Mouse (Mus musculus) CD4-positive, CD25-positive, alpha-beta regulatory T cell, adult 2 months (primary cell): Measurements from ENCODE around the gene Epdr1.

Experiments
- DNase-seq: peaks from one replicate; pipeline ENCODE4 v3.0.0-alpha.2; 2012; ENCODE audit warnings: low read depth, low spot score

Epdr1 gene

DNA sequence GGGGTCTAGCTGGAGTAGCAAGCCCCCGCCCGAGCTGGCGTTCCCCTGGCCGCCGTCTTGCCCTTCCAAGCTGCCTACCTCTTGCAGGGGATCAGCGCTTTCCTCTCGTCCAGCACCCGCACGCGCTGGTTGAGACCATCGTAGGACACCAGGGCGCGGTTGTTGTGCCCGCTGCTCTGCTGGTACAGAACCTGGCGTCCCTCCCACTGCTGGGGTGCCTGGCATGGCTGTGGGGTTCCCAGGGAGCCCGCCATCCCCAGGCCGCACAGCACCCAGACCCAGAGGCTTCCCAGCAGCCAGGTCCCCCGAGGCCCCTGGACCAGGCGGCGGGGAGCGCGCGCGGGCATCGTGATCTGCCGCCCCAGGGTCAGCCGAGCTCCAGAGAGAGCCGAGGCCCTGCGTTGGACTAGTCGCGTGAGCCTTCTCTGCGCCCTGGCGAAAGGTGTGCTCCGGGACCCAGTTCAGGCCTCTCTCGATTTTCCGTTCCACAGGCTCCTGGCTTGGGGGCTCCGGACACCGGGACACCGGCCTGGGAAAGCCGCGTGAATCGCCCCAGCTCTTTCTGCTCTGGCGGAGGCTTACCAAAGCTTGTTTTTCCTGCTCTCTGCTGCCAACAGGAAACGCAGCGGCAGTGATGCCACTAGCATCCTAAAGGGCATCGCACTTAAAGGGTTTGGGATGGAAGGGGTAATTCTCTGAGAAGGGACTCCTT lies at the start of gene Epdr1:
Epdr1 (minus strand) TSS at position 712 of the 712 bp plus-strand sequence.
- DNase-seq = peak; percentile 35

DNA sequence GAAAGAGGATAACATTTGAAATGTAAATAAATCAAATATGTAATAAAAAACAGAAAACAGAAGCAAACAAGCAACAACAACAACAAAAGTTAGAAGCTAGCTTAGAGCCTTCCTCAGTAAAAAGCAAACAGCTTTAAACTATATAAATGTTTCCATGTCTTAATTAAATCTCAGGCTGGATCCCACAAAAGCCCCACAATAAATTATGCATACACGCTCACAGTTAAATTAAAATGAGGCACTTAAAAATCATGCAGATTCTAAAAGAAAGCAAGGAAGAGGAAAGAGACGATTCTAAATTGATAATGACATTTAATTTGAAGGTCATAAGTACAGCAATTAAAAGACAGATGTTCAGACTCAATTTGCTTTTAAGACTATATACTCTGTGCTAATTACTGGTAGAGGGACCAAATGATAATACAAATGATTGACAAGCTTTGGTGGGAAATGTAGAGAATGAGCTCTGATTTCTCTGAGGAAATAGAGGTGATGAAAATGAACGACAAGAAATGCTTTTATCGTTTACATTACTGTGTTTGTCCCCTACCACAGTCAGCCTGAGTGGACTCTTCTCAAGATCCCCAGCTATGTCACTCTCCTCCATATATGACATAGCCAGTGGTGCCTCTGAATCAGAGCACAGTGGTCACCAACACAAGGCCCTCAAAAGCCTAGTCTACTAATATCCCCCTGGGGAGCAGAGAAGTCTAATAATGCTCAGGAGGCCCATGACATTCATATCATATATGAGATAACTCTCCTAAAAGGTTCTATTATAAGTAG lies 48.8 kb upstream of the Epdr1 start:
- DNase-seq = no peak

DNA sequence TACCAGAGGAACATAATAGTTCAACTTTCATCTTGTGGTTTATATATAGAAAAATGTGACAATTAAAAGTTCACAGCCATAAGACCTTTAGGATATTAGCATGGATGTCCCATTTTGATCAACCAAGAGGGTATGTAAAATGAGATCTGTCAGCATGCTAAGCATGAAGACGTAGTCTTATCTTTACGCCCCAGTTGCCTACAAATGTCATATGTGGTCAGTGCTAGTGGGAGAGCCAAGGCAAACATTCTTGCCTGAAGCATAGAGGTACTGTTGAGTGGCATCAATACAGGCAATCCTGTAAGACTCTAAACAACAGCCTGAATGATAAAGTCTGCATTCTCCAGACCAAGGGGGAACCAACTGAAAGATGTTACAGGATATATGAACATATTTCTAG lies 32.7 kb upstream of the Epdr1 start:
- DNase-seq = no peak

DNA sequence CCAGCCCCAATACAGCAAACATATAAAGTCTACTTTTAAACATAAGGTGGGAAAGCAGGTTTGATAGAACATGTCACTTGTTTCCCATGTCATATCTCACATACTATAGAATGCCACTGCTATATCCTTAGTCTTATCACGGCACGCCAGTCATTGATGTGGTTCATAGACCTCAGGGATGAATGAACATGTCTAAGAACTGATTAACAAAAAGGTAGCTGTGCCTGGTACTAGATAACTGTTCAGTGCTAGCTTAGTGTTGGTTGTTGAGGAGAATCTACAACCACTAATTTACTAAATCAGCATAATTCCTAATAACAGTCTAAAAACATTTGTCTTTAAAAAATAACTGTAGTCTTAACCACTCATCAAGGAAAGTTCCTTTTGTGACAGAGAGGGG lies 30.1 kb upstream of the Epdr1 start:
- no peak for DNase-seq

DNA sequence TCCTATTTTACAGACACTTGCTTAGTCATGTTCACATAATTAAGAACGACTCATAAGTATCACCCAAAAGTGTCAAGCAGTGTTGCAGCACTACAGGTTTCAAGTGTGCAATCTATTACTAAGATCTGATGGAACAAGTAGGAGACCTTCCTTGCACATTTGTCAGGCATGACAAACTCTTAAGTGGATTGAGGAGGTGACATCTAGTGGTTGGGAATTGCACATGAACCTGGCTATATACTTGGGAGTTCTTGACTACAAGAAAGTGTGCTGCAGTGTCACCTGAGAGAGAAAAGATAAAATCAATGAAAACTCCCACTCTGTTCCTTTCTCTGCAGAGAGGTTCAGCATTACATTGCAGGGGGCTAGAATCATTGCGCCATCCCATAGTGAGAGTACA lies 24.5 kb upstream of the Epdr1 start:
- no peak for DNase-seq

DNA sequence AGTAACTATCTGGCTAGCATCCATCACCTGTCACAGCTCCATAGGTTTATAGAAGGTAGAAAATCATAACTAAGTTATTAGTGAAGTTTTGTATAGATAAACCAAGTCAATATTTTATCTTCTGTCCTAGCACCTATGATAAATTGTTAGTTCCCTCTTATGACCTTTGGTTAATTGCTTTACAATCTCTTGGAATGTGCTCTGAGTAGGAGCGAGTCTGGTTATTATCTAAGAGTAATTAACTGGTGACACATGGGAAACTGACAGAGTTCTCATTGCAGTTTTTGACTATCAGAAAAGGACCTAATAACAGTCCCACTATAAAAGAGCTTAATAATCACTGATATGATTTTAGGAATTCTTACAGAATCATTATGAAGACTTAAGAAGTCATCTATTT lies 23.8 kb upstream of the Epdr1 start:
- DNase-seq = no peak

DNA sequence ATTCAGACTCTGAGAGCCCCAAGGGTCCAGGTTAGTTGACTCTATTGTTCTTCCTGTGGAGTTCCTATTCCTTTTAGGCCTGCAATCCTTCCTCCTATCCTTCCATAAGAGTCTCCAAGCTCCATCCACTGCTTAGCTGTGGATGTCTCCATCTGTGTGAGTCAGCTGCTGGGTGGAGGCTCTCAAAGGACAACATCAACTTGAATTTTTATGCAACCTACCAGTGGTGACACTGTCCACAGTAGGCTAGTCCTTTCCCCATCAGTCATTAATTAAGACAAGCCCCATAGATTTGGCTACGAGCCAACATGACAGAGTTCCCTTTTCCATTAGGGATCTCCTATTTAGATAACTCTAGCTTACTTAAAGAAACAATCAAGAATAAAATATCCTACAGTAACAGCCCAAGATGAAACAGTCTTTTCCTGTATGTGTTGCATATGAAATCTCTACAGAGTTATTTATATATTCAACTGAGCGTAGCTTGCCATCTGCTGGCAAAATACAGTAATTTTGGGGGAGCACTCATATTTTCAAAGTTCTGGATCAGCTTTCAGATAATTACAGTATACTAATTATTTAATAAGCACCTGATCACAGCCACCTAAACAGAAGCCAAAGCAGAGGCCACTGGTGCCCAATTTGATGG lies 20.6 kb upstream of the Epdr1 start:
- DNase-seq = no peak

DNA sequence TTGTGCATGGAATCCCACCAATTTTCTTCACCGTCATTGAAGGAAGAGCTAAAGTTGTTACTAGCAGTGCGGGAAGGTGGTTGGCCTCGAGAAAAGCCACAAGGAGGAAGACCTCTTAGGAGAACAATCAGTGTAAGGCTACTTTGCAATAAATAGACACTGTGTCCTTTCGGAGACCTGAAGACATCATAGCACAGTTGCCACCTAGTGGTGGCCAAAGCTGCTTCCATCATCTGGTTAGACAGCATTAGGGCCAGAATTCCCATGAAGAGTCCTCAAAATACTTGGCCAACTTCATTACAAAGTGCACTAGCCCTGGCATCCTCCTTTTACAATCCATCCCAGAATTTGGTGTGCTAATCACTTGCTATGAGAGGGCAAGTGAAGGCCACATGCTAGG lies 16.4 kb upstream of the Epdr1 start:
- DNase-seq = peak; percentile 3

DNA sequence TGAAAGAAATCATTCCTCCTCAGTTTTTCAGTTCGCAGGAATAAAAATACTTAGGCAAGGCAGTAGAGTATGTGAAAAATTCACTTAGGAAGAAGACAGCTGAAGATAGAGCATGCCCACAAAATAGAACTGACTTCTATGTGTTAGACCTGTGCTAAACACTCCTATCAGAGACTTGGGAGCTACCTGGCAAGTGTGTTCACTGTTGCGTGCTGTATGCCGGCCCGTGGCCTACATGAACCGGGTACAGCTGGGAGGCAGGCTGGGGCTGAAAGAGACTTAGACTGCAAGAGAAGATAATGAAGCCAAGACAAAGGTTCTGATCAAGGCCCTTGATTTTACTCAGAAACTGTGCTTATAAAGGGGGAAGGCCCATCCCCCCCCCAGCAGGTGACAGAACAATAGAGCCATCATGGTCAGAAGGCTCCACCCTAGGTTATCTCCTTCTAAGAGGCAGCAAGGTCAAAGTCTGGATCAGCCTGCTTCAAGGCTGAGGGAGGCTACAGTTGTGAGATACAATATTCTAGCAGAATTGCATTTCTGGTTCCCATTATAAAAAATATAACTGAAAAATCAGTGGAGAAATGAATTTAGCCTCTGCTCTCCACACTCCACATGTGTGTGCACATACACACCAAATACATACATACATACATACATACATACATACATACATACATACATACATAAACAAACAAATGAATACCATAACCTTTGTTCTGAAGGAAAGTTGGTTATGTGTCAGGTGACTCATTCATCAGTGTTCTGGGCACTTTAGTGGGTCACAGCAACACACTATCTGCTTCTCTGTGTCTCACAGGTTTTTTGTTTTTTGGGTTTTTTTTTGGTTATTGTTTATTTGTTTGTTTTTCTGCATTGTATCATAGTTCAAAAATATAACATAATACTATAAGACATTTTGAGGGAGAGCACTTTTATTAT lies 11.3 kb upstream of the Epdr1 start:
- no peak for DNase-seq

DNA sequence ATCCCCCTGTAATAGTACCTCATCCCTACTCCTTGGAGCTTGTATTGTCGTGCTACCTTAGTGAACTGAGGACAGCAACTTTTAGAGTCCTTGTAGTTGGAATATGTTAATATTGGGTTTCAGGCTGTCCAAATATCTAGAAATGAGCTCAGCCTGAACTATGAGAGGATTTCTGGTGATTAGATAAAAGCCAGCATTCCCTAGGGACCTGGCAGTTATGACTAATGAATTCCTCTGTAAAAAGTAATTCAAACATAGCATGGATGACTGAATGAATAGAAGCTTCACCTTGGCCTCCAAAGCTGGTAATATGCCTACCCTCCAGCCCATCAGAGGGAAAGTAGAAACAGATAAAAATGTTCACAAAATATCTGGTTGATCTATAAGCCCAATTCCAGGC lies 6.7 kb upstream of the Epdr1 start:
- no peak for DNase-seq

DNA sequence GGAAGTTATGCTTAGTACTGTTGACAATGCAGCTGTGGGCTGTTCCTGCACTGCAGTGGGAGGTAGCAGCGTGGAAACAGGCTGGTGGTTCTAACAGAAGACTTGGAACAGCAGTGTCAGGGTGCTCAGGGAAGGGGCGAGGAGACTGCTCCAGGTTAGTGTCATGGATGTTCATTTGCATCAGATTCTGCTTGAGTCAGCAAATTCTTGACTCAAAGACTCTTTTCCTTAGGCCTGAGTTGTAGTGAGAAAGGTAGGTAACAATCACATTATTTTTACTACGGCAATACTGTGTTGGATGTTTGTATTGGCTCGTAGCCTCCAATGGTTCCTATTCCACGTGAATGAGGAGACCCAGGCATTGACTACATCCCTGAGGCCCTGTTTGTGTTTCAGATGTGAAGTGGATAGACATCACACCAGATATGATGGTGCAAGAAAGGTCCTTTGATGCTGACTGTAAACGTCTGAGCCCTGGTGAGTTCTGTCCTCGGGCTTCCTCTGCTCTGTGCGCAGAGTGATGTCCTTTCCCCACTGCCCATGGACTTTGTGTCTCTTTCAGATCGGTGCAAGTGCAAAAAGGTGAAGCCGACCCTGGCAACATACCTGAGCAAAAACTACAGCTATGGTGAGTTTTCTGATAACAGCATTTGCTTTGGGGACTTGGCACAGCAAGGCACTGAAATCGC lies 5.0 kb upstream of the Epdr1 start:
- no peak for DNase-seq

DNA sequence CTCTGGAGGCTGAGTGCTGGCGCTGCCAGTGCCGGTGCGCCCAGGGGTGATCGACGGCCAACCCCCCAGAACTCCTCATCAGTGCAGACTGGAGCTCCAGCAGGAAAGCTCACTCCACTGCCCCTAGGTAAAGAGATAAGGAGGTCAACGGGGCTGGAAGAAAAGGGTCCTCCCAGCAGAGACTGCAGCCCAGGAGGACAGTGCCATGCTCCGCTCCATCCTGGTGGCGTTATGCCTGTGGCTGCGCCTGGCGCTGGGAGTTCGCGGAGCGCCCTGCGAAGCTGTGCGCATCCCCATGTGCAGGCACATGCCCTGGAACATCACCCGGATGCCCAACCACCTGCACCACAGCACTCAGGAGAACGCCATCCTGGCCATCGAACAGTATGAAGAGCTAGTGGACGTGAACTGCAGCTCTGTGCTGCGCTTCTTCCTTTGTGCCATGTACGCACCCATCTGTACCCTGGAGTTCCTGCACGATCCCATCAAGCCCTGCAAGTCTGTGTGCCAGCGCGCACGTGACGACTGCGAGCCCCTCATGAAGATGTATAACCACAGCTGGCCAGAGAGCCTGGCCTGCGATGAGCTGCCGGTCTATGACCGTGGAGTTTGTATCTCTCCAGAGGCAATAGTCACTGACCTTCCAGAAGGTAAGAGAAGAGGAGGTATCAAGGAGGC lies 3.6 kb upstream of the Epdr1 start:
- no peak for DNase-seq

DNA sequence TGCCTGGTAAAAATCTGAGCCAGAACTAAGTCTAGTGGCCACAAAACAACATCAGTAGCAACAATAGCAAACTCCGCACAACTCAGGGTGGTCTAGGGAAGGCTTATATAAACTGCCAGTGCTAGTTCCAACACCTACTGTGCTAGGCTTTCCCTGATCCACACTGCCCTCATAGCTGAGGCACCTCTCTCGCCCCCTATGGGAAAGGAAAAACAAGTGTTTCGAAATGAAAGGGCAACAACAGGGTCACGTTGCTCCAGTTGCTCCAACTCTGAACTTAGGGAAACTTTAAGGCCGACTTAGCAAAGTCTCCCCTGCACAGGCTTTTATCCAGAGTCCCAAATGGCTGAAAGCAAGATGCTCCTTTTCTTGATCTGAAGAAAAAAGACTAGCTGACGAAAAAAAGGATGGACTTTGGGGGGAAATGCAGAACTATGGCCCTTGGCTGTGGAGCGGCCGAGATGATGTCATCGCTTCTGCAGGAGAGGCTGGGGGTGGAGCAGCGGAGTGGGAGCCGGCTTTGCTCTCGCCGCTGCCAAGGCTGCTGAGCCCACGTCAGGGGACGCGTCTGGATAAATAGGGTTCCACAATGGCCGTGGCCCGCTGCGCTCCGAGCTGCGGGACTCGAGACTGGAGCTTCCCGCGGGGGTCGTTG lies 3.0 kb upstream of the Epdr1 start, which contains the start of gene Sfrp4:
Sfrp4 (plus strand) TSS at position 532 of the 655 bp plus-strand sequence.
- no peak for DNase-seq

DNA sequence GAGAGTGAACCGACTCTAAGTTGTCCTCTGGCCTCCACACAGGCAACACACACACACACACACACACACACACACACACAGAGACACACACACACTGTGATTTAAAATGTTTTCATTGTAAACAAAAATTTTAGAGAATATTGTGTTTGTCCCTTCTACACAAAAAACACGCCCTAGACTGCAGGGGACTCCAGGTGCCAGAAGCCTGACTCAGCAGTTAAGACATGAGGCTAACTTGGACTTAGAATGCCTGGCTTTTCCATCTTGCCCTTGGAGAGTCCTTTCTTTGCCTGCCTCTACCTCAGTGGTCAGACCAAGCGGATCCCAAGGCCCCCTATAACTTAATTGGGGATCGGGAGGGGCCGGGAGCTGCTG lies 899 bp downstream of the Epdr1 start:
- no peak for DNase-seq

DNA sequence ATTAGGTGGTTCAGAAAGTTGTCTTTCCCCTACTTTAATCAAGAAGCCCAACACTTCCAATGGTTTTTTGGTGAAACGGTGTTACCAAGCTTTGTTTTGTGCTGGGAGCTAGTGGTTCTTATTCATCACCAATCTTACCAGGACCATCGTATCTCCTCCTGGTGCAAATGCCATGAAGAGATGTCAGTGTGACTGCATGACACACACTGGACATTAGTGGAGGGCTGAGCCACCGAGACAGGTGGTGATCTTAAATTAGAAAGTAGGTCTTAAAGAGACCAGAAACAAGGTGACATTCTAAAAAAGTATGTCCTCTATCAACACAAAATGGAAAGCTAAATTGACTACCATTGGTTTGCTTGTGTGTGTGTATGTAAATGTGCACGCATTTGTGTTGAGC lies 1.6 kb downstream of the Epdr1 start:
- DNase-seq = no peak

DNA sequence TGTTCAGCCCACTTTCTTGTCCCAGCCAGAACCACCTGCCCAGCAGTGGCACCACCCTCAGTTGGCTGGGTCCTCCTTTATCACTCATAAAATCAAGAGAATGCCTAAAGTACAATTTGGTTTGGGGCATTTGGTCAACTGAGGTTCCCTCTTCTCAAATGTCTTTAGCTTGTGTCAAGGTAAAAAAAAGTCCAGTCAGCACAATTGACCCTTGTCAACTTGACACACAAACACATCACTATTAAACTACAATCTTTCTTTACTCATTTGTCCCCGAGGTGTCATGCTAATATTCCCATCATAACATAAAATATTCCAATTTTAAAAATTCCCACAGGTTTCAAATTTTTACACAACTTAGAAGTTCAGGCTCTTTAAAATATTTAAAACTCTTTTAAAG lies 5.4 kb downstream of the Epdr1 start:
- DNase-seq = no peak

DNA sequence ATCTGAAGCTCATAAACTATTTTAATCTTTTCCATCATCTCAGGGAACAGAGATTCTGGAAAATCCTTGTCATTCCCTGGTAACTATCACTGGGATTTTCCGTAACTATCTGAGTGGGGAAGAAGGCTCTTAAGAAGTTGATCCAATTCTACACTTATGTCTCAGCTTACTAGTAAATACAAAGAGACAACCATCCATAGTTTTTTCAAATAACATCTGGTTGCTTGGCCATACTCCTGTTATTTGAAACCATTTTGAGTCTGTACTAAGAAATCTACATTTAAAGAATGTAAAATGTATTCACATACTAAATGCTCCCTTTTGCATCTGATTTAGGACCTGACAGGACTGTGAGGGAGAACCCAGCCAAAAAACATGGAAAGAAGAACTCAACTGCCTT lies 6.3 kb downstream of the Epdr1 start:
- no peak for DNase-seq

DNA sequence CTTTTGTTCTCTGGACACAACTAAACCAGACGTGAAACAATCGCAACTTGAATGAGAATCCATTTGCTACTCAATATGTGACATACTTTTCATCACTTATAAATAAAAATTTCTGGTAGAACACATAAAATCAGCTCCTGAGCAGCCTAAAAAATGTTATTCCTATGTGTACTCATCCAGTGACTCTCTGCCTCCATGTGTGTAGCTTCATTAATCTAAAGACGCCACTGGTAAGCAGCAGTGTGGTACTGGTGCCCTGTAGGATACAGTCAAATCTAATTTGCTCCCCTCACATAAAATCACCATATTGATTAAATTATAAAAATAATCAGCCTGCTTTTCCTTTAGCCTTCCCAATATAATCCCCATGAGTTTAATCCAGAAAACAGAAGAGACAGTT lies 6.8 kb downstream of the Epdr1 start:
- no peak for DNase-seq

DNA sequence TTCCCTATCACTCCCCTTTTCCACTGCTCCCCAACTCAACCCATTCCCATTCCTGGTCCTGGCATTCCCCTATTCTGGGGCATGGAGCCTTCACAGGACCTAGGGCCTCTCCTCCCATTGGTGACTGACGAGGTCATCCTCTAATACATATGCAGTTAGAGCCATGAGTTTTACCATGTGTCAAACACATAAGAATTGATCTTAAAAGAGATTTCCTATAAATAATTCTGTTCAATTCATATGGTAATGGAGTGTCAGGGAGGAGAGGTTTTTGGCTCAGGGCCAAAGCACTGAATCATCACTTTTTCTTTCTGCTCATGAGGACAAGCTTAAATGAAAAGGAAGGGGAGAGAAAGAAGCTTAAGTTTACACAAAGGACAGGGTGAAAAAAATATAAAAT lies 7.4 kb downstream of the Epdr1 start:
- DNase-seq = no peak

DNA sequence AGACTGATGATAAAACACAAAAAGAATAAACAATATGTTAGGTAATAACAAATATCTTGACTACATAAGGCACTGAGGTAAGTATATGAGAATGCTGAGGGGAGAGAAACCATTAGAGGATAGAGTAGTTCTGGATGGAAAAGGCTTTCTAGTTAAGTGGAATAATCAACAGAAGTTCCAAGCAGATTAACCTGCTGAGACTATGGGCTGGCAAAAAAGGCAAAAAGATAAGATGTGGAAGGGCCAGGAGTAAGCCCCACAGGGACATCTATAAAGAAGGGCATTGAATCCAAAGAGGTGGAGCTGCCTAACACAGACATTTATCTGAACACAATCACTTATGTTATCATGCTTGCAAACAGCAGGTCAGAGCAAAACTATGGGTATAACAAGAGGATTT lies 11.6 kb downstream of the Epdr1 start:
- no peak for DNase-seq
